Mouse (Mus musculus): ENCODE data around the gene Setd2. TPM values are rescaled to one million over a fixed set of nuclear protein-coding genes. Genes with fewer than 3 reads are reported as not detected.

Gene Setd2
- total RNA-seq (2023): 215 to 230 TPM (median 227 TPM) in 4 replicates

GRCm38 (mm10) chr9:110532538-110533291 lies at the start of gene Setd2:
TSS of gene Setd2 (plus strand) at chr9:110532597.

GRCm38 (mm10) chr9:110624361-110625166 lies 92.2 kb downstream of the Setd2 start, which contains the start of gene Nradd:
TSS of gene Nradd (minus strand) at chr9:110624452.

GRCm38 (mm10) chr9:110653655-110654461 lies 121.5 kb downstream of the Setd2 start, which contains the start of gene Nbeal2:
TSS of gene Nbeal2 (minus strand) at chr9:110654161.

DNA sequence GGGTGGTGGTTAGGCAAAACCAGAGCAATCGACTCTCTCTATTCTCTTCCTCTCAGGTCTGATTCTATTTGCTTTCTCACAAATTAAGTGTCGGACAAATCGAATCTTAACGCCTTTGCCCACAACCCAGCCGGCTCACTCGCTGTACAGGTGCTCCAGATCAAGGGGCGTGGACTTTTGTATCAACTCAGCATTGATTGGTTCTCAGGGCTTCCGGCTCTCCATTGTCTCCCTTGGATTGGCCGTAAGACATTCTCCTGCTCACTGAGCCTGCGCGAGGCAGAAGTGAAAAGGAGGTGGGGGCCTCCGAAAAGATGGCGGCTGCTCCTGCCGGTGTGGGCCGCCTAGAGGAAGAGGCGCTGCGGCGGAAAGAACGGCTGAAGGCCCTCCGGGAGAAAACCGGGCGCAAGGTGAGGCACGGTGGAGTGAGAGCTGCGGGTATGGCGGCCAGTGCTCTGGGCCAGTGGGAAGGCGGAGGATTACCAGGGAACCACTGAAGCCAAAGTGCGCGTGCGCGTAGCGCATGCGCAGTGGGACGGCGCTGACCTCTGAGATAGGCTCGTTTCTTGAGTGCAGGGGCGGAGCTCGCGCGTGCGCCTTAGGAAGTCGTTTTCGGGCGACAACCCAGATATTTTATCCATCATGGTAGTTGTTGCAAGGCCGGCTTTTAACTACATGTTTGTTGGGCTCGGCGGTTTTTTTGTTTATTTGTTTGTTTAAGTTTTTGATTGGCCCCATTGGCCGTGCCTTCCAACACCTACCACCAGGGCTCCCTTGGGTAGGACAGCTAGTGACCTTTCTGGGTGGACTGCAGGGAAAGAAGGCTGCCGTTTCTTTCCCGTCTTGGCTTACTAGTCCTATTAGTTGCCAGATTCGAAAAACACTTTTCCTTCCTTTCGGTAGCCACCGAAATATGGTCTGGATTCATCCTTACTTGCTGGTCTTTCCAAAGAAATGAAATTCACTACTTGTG lies 124.1 kb downstream of the Setd2 start, which contains the start of gene Ccdc12:
Ccdc12 (plus strand) TSS at position 255 of the 973 bp plus-strand sequence.

Other genes starting within 250 kb of the Setd2 start
- gene Elp6, start 227.4 kb upstream of the Setd2 start, total RNA-seq (2023): 7.4 to 9.7 TPM (median 8.0 TPM) in 4 replicates
- gene Scap, start 199.3 kb upstream of the Setd2 start, total RNA-seq (2023): 69.3 to 87.5 TPM (median 75.0 TPM) in 4 replicates
- 154 to 174 TPM (median 164 TPM) in 4 replicates for gene Ptpn23, start 124.4 kb upstream of the Setd2 start, total RNA-seq (2023)
- gene Ngp, start 112.8 kb upstream of the Setd2 start, total RNA-seq (2023): 2.3 to 3.3 TPM (median 2.7 TPM) in 4 replicates
- gene Klhl18, start 55.9 kb upstream of the Setd2 start, total RNA-seq (2023): 49.0 to 52.0 TPM (median 50.9 TPM) in 4 replicates
- 2.7 to 3.7 TPM (median 3.2 TPM) in 4 replicates for gene Kif9, start 55.6 kb upstream of the Setd2 start, total RNA-seq (2023)
- 1.6 to 4.4 TPM (median 2.6 TPM) in 4 replicates for gene Nradd, start 91.9 kb downstream of the Setd2 start, total RNA-seq (2023)
- 36.1 to 45.8 TPM (median 41.4 TPM) in 4 replicates for gene Nbeal2, start 121.6 kb downstream of the Setd2 start, total RNA-seq (2023)
- gene Ccdc12, start 123.9 kb downstream of the Setd2 start, total RNA-seq (2023): 84.9 to 118 TPM (median 98.9 TPM) in 4 replicates
- gene Myl3, start 209.3 kb downstream of the Setd2 start, total RNA-seq (2023): not detected in 4 replicates
- gene Pth1r, start 214.5 kb downstream of the Setd2 start, total RNA-seq (2023): not detected in 4 replicates